Mouse (Mus musculus): ENCODE results near the gene Gabra6.

The Gabra6 gene

GRCm38 (mm10) chr11:42320882-42321281, at the start of gene Gabra6:
TSS of gene Gabra6 (minus strand) at chr11:42321072.
- no peak for DNase-seq (ENCODE audit: low read depth, low spot score)

- DNase-seq (ENCODE audit: low read depth, low spot score) = no peak
Observed at GRCm38 (mm10) chr11:42365544-42365943, 44.7 kb upstream of the Gabra6 start.

GRCm38 (mm10) chr11:42332121-42332520, 11.2 kb upstream of the Gabra6 start:
- no peak for DNase-seq (ENCODE audit: low read depth, low spot score)

- no peak for DNase-seq (ENCODE audit: low read depth, low spot score)
Observed at GRCm38 (mm10) chr11:42326262-42326661, 5.4 kb upstream of the Gabra6 start.

- DNase-seq (ENCODE audit: low read depth, low spot score) = no peak
Observed at GRCm38 (mm10) chr11:42321560-42321959, 688 bp upstream of the Gabra6 start.

GRCm38 (mm10) chr11:42319521-42319920, 1.4 kb downstream of the Gabra6 start:
- DNase-seq (ENCODE audit: low read depth, low spot score) = no peak

- DNase-seq (ENCODE audit: low read depth, low spot score) = no peak
Observed at GRCm38 (mm10) chr11:42319101-42319500, 1.8 kb downstream of the Gabra6 start.

- DNase-seq (ENCODE audit: low read depth, low spot score) = no peak
Observed at GRCm38 (mm10) chr11:42317985-42318384, 2.9 kb downstream of the Gabra6 start.

- DNase-seq (ENCODE audit: low read depth, low spot score) = no peak
Observed at GRCm38 (mm10) chr11:42314850-42315249, 6.0 kb downstream of the Gabra6 start.

- no peak for DNase-seq (ENCODE audit: low read depth, low spot score)
Observed at GRCm38 (mm10) chr11:42310892-42311291, 10.0 kb downstream of the Gabra6 start.

- no peak for DNase-seq (ENCODE audit: low read depth, low spot score)
Observed at GRCm38 (mm10) chr11:42309086-42309485, 11.8 kb downstream of the Gabra6 start.

- DNase-seq (ENCODE audit: low read depth, low spot score) = no peak
Observed at GRCm38 (mm10) chr11:42306095-42306494, 14.8 kb downstream of the Gabra6 start.

GRCm38 (mm10) chr11:42258978-42259377, 61.9 kb downstream of the Gabra6 start:
- no peak for DNase-seq (ENCODE audit: low read depth, low spot score)

Measured in skeletal muscle tissue, adult 2 months (tissue).